Mouse (Mus musculus): ENCODE measurements around the gene Cyp27b1.
"Not testable (repeated sequence)": the region's sequence is repeated elsewhere in the genome, so short reads cannot be mapped to it uniquely, and the experiment has no call there.

Cyp27b1 gene

DNA sequence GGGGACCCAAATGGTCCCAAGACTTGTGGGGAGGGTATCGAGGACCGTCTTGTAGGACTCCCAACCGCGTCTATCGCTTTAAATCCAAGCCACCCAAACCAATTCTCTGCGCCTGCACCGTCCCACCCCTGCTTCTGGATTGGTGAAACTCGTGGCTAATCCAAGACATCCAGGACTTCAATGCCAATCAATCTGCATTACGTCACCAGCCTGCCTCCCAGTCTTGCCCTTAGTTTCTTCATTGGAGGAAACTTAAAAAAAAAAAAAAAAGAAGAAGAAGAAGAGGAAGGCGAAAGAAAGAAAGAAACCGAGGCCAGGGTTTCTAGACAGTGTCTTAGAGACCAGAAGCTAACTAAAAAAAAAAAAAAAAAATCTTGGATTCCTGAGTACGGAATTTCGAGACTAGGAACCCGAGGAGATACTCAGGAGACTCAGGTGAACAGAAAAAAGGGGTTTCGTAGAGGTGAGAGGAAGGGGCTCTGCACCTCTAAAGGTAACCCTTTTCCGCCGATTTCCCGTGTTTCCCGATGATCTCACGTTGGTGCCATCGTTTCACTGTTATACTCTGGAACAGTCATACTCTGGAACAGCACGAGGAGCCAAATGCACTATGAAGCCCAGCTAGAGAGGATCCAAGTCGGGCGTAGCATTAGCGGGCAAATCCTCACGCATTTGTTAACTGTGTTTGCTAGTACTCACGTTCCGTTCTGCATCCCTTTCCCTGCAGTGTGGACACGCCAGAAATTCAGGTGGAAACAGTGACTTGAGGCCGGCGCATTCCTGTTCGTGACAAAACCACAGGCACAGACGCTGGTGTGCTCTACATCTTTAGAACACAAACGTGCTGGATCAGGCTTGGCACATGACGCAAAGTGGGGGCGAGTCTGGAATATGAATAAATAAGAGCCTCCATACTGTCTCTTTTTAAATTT, 22.4 kb downstream of the Cyp27b1 start, which contains the start of gene Tspan31:
Tspan31 (minus strand) TSS at position 75 of the 932 bp plus-strand sequence.
- DNase-seq (ENCODE audit: low spot score): peak; percentile 95

DNA sequence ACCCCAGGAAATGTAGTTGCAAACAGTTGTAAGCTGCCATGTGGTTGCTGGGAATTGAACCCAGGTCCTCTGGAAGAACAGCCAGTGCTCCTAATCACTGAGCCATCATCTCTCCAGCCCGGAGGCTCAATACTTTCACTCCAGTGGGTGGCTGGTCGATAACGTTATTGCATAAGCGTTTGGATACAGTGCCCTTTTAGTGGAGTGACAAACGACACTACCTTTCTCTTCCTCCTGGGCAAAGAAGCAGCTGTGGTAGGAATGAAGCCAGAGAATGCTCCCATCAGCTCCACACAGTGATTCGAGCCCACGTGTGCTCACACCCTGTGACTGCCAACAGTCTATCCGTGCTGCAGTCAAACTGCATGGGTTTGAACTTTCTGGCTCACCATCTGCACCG, 23.2 kb downstream of the Cyp27b1 start:
- DNase-seq (ENCODE audit: low spot score): no peak

DNA sequence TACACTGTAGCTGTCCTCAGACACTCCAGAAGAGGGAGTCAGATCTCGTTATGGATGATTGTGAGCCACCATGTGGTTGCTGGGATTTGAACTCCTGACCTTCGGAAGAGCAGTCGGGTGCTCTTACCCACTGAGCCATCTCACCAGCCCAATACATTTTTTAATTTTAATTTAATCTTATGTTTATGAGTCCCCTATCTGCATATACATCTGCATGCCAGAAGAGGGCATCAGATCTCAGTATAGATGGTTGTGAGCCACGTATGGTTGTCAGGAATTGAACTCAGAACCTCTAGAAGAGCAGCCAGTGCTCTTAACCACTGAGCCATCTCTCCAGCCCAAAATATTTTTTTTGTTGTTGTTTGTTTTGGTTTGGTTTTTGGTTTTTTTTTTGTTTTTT, 24.2 kb downstream of the Cyp27b1 start:
- not testable (repeated sequence) for DNase-seq (ENCODE audit: low spot score)

DNA sequence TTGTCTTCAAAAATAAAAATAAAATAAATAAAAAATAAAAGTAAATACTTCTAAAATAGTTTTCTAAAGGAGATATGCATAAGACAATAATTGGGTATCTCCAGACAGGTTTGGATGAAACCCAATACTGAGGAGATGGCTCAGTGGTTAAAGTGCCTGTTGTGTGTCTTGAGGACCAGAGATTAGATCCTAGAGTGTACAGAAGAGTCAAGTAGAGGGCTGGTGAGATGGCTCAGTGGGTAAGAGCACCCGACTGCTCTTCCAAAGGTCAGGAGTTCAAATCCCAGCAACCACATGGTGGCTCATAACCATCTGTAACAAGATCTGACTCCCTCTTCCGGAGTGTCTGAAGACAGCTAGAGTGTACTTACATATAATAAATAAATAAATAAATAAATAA, 24.9 kb downstream of the Cyp27b1 start:
- DNase-seq (ENCODE audit: low spot score): not testable (repeated sequence)

DNA sequence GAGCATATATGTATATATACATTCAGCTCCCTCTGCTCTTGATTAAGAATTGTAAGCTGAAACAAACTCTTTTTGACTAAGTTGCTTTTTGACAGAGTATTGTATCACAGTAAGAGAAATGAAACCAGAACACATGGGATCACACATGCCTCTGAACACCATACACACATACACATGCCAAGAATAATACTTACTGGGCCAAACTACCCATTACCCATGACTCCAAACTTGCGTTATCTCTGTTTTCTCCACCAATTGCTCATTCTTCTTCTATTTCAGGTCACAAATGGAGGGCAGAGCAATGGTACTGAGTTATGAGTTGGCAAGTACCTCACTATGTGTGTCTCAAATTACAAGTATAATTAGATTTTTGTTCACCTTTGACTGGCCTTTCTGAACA, 25.9 kb downstream of the Cyp27b1 start:
- no peak for DNase-seq (ENCODE audit: low spot score)

DNA sequence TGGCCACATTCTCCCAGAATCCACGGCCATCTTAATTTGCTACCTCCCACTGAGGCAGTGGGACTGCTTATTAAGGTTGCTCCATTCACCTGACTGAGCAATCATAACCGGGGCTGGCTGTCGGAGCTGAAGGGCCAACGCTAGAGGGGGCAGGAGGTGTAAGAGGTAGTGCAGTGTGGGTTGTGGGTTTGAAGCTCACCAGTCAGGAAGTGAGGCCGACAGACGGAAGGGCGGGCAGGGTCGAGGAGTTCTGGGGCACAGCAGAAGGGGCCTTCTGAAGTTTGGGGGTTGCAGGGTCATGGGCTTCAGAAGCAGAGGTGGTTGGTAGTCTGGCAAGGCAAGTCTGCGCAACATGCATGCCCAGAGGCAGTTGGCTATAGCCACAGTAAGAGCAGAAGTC, 27.0 kb downstream of the Cyp27b1 start, which contains the start of gene Agap2:
Agap2 (plus strand) TSS at position 205 of the 400 bp plus-strand sequence.
- no peak for DNase-seq (ENCODE audit: low spot score)

DNA sequence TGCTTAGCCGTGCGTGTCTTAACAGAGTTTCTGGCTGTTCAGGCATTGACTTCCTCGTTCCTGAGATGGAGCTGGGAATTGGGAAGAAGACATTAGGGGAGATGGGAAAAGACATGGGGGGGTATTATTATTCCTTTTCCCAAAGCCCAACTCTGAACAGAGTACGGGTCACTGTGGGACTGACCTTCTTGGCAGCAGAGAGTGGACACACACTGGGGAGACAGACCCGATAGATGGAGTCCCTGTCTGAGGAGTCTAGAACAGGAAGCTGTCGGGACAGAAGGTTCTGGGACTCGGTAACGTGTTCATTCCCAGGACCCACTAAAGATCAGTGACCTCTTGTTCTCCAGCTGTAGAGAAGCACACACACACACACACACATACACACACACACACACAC, 27.6 kb downstream of the Cyp27b1 start:
- DNase-seq (ENCODE audit: low spot score): no peak

DNA sequence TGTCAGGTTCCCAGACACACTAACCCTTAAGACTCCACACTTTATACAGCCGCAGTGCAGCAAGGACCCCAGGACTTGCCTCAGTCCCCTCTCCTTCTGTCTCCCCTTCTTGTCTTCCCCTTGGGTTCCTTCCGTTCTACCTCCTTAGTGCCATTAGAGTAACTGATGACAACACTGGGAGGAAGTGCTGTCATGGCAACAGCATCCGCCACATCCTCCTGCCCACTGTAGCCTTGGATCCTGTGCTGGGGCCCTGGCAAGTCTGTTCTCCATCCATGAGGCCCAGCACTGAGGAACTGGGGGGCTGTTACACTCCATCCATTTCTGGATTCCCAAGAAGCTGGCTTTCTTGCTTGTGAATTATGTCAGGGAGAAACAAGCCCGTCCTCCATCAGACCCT, 28.0 kb downstream of the Cyp27b1 start:
- peak; percentile 55 for DNase-seq (ENCODE audit: low spot score)

DNA sequence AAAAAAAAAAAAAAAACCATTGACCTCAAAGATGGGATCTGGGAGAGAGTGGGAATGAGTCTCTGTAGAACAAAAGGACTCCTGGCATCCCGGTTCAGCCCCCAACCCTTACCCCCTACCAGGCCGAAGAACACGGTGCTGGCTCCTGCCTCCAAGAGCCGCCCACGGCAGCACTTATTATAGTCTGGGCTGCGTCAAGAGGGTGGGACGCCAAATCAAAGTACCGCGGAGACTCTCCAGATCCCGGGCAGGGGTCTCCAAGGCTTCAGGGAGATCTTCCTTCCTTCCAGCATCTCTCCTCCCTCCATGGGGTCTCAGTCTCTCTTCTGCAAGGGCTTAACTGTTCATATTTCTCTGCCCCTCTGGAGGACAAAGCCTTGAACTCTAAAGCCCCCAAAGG, 29.5 kb downstream of the Cyp27b1 start:
- DNase-seq (ENCODE audit: low spot score): peak; percentile 54

DNA sequence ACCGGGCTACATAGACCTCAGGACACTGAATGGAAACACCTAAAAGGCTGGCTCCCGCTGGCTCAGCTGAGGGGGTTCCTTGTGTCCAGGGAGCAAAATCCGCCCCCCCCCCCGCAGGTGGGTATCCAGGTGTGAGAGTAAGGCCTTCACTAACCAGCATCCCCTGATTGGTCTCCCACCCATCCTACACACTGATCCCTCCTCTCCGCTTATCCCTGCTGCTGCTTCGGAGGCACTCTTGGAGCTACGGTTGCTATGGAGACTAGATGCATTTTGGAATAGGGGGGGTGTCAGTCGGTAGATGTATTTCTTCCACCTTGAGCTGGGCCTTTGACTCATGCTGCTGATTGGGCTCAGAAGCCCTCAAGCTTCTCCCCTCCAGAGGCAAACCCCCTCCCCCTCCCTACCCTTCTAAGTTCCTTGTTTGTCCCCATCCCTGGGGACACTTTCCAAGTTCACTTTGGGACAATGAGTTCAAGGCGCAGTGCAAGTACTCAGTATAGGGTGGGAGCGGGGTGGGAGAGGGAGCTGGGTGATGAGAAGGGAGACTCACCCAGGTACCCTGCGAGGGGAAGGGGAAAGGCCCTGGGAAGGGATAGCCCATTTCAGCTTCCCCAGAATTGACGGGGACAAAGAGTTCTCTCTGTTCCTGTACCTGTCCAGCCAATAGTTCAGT, 30.1 kb downstream of the Cyp27b1 start:
- DNase-seq (ENCODE audit: low spot score): peak; percentile 63

DNA sequence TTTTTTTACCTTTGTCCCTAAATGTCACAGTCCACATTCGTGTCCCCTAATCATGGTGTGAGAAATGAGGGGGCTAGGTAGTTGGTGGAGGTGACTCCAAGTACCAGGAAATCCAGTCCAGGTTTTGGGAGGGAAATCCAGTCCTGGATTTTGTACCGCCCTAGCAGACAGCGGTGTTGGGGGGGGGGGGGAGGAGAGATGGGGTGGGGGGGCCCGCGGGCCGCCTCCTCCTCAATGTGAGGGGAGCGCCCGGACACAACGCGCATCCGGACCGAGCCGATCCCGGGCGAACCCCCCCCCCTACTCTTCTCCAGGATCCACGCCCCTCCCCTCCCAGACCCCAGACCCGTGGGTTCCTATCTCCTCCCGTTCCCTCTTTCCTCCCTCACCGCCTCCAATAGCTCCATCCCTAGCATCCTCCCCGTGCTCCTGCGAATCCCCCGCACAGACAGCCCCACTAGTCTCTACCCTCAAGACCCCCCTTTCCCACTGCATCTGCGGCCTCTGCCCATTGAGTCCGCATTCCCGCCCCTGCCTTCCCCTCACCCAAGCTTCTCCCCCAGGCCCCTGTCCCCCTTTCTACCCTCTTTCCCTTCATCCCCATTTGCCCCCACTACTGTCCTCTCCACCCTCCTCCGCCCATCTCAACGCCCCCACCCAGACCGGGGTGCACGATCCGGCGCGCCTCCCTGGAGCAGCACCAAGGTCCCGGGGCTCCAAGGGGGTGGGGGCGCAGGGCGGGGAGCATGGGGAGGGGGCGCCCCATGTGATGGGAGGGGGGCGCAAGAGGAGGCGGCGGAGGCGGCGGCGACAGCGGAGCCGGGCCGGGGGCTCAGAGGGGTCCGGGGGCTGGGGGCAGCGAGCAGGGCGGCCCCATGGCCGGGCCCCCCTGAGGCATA, 30.9 kb downstream of the Cyp27b1 start:
- peak; percentile 59 for DNase-seq (ENCODE audit: low spot score)

DNA sequence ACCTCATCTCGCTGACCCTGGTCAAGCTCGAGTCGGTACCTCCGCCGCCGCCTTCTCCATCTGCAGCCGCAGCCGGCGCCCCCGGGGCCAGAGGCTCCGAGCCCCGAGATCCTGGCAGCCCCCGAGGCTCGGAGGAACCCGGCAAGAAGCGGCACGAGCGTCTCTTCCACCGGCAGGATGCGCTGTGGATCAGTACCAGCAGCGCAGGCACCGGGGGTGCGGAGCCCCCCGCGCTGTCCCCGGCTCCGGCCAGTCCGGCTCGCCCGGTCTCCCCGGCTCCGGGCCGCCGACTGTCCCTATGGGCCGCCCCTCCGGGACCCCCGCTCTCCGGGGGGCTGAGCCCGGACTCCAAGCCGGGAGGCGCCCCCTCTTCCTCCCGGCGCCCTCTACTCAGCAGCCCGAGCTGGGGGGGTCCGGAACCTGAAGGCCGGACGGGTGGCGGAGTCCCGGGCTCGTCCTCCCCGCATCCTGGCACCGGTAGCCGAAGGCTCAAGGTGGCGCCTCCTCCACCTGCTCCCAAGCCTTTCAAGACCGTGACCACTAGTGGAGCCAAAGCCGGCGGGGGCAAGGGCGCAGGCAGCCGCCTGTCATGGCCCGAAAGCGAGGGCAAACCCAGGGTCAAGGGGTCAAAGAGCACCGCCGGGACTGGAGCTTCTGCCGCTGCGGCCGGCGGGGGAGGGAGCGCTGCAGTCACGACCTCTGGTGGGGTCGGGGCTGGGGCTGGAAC, 31.8 kb downstream of the Cyp27b1 start:
- no peak for DNase-seq (ENCODE audit: low spot score)

DNA sequence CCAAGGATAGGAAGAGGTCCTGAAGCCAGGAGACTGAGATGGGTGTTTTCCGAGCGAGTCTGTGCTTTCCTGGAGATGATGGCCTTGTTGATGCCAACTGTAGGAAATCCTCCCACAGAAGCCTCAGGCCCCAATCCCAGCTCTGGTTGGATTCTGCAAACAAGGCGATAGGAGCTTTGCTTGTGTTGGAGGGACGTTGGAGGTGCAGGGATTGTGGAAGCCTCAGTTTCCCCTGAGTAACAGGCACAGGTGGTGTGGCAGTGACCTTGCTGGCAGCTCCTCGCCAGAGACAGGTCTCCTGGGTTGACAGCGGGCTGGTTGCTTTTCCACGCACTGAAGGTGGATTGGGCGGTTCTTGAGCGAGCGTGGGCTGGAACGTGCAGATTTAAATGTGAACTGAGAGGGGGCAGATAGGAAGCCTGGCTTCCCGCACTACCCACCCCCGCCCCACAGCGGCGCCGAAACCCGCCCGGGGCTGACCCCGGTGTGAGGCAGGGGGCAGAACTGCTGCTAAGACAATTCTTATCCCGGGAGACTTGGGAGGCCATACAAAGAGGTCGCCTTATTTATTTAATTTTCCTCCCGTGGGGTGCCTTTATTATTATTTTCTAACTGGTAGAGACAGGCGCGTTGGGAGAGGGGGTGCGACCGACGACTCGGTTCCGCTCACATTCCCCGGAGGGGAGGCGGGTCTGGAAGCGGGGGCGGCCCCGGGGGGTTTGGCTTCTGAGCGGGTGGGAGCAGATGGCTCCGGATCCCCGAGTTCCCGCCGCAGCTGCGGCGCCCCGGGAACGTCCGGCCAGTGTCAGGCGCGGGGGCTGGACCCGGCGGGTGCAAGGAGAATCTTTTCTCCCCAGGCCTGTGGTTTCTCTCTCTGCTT, 33.1 kb downstream of the Cyp27b1 start:
- peak; percentile 61 for DNase-seq (ENCODE audit: low spot score)

DNA sequence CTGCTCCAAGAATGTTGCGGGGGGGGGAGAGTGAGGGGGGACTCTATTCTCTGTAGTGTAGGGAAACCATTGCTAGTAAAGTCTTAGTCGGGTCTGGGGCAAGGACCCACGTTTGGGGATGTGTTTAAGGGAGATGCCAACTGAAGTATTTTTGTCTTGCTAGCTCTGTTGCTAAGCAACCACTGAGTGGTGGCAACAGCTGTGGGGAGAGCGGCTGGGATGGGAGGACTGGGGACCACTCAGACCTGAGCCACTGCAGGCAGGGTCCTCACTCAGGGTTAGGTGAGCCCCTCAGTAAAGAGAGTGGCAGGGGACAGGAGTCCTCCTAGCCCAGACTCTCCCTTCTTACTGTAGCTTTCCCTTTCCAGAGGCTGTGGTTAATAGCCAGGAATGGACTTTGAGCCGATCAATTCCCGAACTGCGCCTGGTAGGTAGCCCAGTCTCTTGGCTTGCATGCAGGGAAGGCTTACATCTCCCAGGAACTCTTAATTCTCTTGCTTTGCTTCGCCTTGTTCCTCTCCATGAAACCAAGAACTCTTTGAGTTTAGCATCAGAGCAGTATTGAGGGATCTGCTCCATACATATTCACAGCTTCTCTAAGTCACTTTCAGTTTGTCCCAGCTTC, 34.1 kb downstream of the Cyp27b1 start:
- no peak for DNase-seq (ENCODE audit: low spot score)

DNA sequence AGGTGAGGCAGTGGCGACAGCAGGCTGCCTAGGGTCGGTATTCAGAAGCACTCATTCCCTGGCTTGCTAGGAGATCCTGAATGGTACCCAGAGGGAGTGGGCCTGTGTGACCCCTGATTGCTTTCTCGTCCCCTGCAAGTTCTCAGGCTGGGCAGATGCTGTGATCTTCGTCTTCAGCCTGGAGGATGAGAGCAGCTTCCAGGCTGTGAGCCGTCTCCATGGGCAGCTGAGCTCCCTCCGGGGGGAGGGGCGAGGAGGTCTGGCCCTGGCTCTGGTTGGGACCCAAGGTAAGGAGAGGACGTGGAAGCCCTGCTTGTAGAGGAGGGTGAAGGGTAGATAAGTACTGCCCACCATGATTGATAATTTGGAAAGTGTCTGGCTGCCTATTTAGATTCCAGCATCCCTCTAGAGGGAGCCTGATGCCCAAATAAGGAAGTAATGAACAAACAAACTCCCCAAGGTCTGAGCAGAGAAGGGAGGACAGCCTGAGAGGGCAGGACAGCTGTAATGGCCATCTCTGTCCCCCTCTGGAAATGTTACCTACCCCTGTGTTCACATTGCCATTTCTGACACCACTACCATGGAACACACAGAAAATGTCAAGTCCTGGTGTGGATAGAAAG, 35.4 kb downstream of the Cyp27b1 start:
- DNase-seq (ENCODE audit: low spot score): no peak

DNA sequence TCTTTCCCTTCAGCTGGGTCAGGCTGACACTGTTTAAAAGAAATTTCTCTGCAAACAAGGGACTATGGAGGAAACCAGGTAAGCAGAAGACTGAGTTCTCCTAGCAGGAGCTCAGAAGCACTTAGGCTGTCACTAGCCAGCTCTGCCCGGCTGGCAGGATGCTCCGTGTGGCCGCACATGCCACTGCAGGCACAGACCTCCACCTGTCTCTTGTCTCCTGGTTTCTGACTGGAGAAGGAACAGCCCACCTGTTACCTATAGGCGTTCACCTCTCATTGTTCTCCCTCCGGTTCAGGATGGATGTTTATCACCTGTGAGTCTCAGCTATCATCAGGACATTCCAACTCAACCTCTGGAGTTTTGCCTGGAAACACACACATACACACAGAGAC, 35.9 kb downstream of the Cyp27b1 start:
- DNase-seq (ENCODE audit: low spot score): no peak

DNA sequence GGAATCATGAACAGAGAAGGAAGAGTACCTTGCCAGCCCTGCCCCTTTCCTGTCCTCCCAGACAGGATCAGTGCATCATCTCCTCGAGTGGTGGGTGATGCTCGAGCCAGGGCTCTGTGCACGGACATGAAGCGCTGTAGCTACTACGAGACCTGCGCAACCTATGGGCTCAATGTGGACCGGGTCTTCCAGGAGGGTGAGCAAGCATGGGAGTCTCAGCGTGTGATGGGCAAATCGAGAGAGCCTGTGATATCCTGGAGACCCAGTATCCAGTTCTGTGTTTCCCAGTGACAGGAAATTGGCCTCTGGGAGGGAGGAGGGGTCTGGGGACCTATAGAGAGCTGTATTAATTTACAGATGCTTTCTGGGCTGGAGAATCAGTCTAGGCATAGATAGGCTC, 37.0 kb downstream of the Cyp27b1 start:
- DNase-seq (ENCODE audit: low spot score): no peak

DNA sequence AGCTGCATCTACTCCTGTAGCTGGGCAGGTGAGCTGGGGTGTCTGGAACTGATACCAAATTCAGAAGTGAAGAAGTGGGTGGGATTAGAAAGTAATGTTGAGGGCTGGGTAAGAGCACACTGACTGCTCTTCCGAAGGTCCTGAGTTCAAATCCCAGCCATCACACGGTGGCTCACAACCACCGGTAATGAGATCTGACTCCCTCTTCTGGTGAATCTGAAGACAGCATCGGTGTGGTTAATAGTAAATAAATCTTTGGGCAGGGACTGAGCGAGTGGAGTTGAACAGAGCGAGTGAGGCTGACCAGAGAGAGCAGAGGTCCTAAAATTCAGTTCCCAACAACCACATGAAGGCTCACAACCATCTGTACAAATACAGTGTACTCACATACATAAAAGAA, 37.6 kb downstream of the Cyp27b1 start:
- DNase-seq (ENCODE audit: low spot score): no peak

Data from layer of hippocampus, adult 11-12 months (tissue).